Mouse (Mus musculus): ENCODE data around the gene Rprd2. TPM values are rescaled to one million over a fixed set of nuclear protein-coding genes. Genes with fewer than 3 reads are reported as not detected.
A peak's percentile ranks its signal among the peaks of the same experiment; 100 is the strongest.

The Rprd2 gene
- polyA plus RNA-seq (2014; fragmentation: Nextera tagmentation; extraction: Ambion mirVana) = 22.4 and 22.9 TPM in 2 replicates

DNA sequence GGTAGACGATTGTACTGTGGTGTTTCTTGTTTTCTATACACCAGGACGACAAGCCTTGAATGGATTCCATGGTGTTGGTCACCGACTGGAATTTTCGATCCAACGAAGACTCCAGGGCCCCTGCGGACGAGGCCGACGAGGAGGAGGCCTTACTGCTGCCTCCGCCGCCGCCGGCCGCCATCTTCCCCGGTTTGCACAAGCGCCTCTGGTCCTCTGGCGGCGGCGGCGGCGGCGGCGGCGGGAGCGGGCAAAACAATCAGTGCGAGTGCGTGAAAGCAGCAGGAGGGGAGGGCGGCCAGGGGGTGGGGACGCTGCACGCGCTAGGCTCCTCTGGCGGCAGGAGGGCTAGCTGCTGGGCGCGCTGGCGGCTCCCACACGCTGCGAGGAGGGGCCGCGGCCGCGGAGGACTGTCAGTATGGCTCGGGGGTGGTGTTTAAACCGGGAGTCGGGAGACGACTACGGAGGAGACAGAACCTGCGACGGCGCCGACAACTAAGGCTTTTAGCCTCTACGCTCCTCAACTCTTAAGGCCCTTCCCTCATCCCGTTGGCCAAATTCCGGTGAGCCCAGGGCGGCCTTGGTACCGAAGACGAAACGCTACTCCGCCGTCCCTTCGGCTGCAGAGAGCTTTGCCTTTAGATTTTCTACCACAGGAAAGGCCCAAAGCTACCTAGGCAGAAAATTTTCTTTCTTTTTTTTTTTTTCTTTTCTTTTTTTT, at the start of gene Rprd2:
Gene Rprd2 (minus strand): TSS at position 293 of the 718 bp plus-strand sequence.
- Histone ChIP-seq H3K27ac (ENCODE audit: low read depth, low read length) (peak within 1 kb of the TSS; percentile 99), H3K9me3 (ENCODE audit: control insufficient read depth, low read length) (no peaks in the 10 kb centered on the region), H3K4me1 (ENCODE audit: control insufficient read depth, insufficient read depth, low read length) (peaks cover 7% of the 10 kb centered on the region), H3K4me2 (peak within 1 kb of the TSS; percentile 57), H3K27me3 (ENCODE audit: control insufficient read depth, insufficient read depth, low read length) (no peaks in the 10 kb centered on the region), H3K36me3 (ENCODE audit: control insufficient read depth, insufficient read depth, low read length) (no peaks in the 10 kb centered on the region), H3K9ac (ENCODE audit: low read length) (peak within 1 kb of the TSS; percentile 98), H3K4me3 (ENCODE audit: low read depth, low read length) (peak within 1 kb of the TSS; percentile 84)
- 0% methylated on average over 58 of the region's 60 CpGs for WGBS
- DNase-seq (ENCODE audit: low spot score, missing footprints) (peak; percentile 98), ATAC-seq (ENCODE audit: low FRiP score) (peak; percentile 65)

DNA sequence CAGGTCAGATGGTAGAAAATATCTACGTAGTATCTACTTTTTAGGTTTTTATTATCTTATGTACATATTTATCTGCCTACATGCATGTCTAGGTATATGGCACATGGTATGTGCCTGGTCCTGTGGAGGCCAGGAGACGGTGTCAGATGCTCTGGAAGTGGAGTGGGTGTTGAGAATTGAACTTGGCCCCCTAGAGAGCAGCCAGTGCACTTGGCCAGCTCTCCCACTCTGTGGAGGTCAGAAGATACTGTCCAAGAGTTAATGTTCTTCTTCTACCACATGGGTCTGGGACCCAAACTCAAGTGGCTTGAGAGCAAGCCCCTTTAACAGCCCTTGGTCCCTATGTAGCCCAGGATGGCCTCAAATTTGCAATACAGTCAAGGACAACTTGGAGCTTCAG, 48.7 kb upstream of the Rprd2 start:
- H3K36me3 ChIP-seq (ENCODE audit: control insufficient read depth, insufficient read depth, low read length) = peaks cover 21% of the 10 kb centered on the region
- 100% methylated on average over 2 of the region's 2 CpGs for WGBS
- no peak overlapping the region for H3K27ac ChIP-seq (ENCODE audit: low read depth, low read length)
- DNase-seq (ENCODE audit: low spot score, missing footprints) (no peak), ATAC-seq (ENCODE audit: low FRiP score) (no peak)
- H3K4me3 ChIP-seq (ENCODE audit: low read depth, low read length) = no peak overlapping the region
- no peaks in the 10 kb centered on the region for H3K9me3 ChIP-seq (ENCODE audit: control insufficient read depth, low read length)
- H3K4me2 ChIP-seq = no peak overlapping the region
- H3K27me3 ChIP-seq (ENCODE audit: control insufficient read depth, insufficient read depth, low read length) = no peaks in the 10 kb centered on the region
- H3K4me1 ChIP-seq (ENCODE audit: control insufficient read depth, insufficient read depth, low read length) = peaks cover 11% of the 10 kb centered on the region
- H3K9ac ChIP-seq (ENCODE audit: low read length) = no peak overlapping the region

DNA sequence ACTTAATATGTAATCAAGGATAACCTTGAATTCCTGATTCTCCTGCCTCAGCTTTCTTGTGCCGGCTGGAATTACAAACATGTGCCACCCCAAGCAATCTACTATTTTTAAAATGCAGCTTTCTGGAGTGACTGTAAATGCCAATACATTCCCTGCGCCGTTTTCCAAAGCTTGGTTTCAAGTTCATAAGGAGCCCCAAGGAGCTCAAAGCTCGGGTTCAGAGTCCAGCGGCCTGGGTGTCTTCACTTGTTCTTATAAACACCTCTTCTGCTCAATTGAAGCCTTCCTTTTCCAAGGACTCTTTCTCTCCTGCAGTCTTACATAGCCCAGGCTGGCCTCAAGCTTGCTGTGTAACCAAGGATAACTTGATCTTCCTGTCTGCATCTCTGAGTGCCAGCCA, 47.4 kb upstream of the Rprd2 start:
- no peak for ATAC-seq (ENCODE audit: low FRiP score)
- Histone ChIP-seq H3K4me2 (no peak overlapping the region), H3K27ac (ENCODE audit: low read depth, low read length) (no peak overlapping the region), H3K4me1 (ENCODE audit: control insufficient read depth, insufficient read depth, low read length) (peaks cover 5% of the 10 kb centered on the region; the same call in 1 of the 2 replicates), H3K27me3 (ENCODE audit: control insufficient read depth, insufficient read depth, low read length) (no peaks in the 10 kb centered on the region), H3K9me3 (ENCODE audit: control insufficient read depth, low read length) (no peaks in the 10 kb centered on the region; the same call in 1 of the 2 replicates), H3K9ac (ENCODE audit: low read length) (no peak overlapping the region), H3K4me3 (ENCODE audit: low read depth, low read length) (no peak overlapping the region), H3K36me3 (ENCODE audit: control insufficient read depth, insufficient read depth, low read length) (peaks cover 21% of the 10 kb centered on the region)
- 96% methylated on average over 5 of the region's 5 CpGs for WGBS
- DNase-seq (ENCODE audit: low spot score, missing footprints) = no peak

DNA sequence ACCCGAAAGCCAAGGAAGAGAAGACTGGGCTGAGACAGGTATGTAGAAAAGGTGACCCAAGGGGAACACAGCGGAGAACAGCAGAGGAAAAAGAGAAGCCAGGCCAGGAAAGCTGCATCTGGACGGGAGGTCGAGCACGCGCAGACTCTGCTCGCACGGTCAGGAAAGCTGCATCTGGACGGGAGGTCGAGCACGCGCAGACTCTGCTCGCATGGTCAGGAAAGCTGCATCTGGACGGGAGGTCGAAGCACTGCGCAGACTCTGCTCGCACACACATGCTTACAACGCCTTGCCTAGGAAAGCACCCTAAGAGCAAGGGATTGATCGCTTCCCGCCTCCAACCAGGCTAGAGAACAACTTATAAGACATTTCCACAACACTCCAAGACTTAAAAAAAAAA, 46.9 kb upstream of the Rprd2 start:
- ATAC-seq (ENCODE audit: low FRiP score) = no peak
- H3K4me2 ChIP-seq = no peak overlapping the region
- WGBS = 92% methylated on average over 20 of the region's 20 CpGs
- H3K9ac ChIP-seq (ENCODE audit: low read length) = no peak overlapping the region
- no peaks in the 10 kb centered on the region; the same call in 1 of the 2 replicates for H3K9me3 ChIP-seq (ENCODE audit: control insufficient read depth, low read length)
- no peaks in the 10 kb centered on the region for H3K27me3 ChIP-seq (ENCODE audit: control insufficient read depth, insufficient read depth, low read length)
- H3K4me3 ChIP-seq (ENCODE audit: low read depth, low read length) = no peak overlapping the region
- DNase-seq (ENCODE audit: low spot score, missing footprints) = no peak
- H3K27ac ChIP-seq (ENCODE audit: low read depth, low read length) = no peak overlapping the region
- H3K4me1 ChIP-seq (ENCODE audit: control insufficient read depth, insufficient read depth, low read length) = peaks cover under 1% of the 10 kb centered on the region; the same call in 1 of the 2 replicates
- peaks cover 21% of the 10 kb centered on the region for H3K36me3 ChIP-seq (ENCODE audit: control insufficient read depth, insufficient read depth, low read length)

DNA sequence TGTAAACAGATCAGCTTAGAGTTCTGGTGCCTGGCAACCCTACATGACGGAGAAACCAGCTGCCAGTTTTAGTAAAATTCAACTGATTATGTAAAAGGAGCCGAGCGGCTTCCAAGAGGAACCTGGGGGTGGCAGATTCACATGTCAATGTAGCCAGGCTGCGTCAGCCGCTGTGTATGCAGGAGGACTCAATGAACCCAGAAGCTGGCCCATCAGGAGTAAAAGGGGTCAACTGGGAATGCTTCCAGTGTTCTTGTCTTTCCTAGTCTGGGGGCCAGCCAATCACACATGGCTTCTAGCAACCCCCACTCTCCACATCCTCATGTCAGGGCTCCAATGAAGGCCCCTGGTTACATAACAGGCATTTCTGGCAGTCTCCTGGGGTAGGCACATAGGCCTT, 46.4 kb upstream of the Rprd2 start:
- Histone ChIP-seq H3K9ac (ENCODE audit: low read length) (no peak overlapping the region), H3K4me2 (no peak overlapping the region), H3K27me3 (ENCODE audit: control insufficient read depth, insufficient read depth, low read length) (no peaks in the 10 kb centered on the region), H3K36me3 (ENCODE audit: control insufficient read depth, insufficient read depth, low read length) (peaks cover 21% of the 10 kb centered on the region), H3K27ac (ENCODE audit: low read depth, low read length) (no peak overlapping the region), H3K4me1 (ENCODE audit: control insufficient read depth, insufficient read depth, low read length) (no peaks in the 10 kb centered on the region), H3K4me3 (ENCODE audit: low read depth, low read length) (no peak overlapping the region), H3K9me3 (ENCODE audit: control insufficient read depth, low read length) (no peaks in the 10 kb centered on the region; the same call in 1 of the 2 replicates)
- DNase-seq (ENCODE audit: low spot score, missing footprints) (no peak), ATAC-seq (ENCODE audit: low FRiP score) (no peak)
- 91% methylated on average over 5 of the region's 5 CpGs for WGBS

DNA sequence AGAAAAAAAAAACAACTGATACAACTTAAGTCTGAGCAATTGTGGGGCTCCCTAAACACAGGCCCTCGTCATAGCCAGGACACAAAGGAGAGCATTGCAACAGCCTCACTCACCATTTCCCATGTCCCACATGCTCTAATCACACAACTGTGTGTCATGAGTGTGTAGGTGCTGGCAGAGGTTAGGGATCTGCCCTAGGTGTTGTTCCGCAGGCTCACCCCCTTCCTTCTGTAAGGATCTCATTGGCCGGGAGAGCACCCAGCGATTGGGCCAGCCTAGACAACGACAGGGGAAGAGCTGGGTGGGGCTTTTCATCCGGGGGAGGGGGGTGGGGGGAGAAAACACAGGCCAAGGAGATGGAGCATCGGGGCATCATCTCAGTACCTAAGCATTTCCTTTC, 44.9 kb upstream of the Rprd2 start:
- no peak overlapping the region for H3K9ac ChIP-seq (ENCODE audit: low read length)
- H3K27ac ChIP-seq (ENCODE audit: low read depth, low read length) = no peak overlapping the region
- 79% methylated on average over 7 of the region's 7 CpGs for WGBS
- H3K4me1 ChIP-seq (ENCODE audit: control insufficient read depth, insufficient read depth, low read length) = no peaks in the 10 kb centered on the region
- no peak overlapping the region for H3K4me2 ChIP-seq
- H3K36me3 ChIP-seq (ENCODE audit: control insufficient read depth, insufficient read depth, low read length) = peaks cover 13% of the 10 kb centered on the region
- no peak overlapping the region for H3K4me3 ChIP-seq (ENCODE audit: low read depth, low read length)
- DNase-seq (ENCODE audit: low spot score, missing footprints) (no peak), ATAC-seq (ENCODE audit: low FRiP score) (no peak)
- no peaks in the 10 kb centered on the region for H3K27me3 ChIP-seq (ENCODE audit: control insufficient read depth, insufficient read depth, low read length)
- no peaks in the 10 kb centered on the region; the same call in 1 of the 2 replicates for H3K9me3 ChIP-seq (ENCODE audit: control insufficient read depth, low read length)

DNA sequence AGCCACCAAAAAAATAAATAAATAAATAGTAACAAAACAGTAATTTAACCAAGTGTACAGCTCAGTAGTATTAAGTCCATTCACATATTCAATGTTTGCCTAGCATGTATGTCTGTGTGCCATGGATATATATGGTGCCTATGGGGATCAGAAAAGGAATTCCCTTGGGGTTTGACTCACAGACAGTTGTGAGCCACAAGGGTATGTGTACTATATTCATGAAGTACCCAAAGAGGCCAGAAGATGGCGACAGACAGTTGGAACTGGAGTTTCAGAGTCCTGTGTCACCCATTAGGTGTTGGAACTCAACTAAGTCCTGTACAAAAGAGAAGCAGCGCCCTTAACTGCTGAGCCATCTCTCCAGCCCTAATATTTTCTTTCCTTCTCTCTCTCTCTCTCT, 43.1 kb upstream of the Rprd2 start:
- WGBS = 33% methylated on average over 2 of the region's 2 CpGs
- peak; percentile 65; the same call in 1 of the 2 replicates for ATAC-seq (ENCODE audit: low FRiP score)
- H3K4me1 ChIP-seq (ENCODE audit: control insufficient read depth, insufficient read depth, low read length) = no peaks in the 10 kb centered on the region
- no peak overlapping the region for H3K27ac ChIP-seq (ENCODE audit: low read depth, low read length)
- H3K9ac ChIP-seq (ENCODE audit: low read length) = no peak overlapping the region
- H3K4me3 ChIP-seq (ENCODE audit: low read depth, low read length) = no peak overlapping the region
- peak; percentile 95 for DNase-seq (ENCODE audit: low spot score, missing footprints)
- H3K36me3 ChIP-seq (ENCODE audit: control insufficient read depth, insufficient read depth, low read length) = 0 out of 2 replicates have a peak, but pooled peaks cover 7% of the 10 kb centered on the region
- H3K4me2 ChIP-seq = no peak overlapping the region
- H3K9me3 ChIP-seq (ENCODE audit: control insufficient read depth, low read length) = no peaks in the 10 kb centered on the region; the same call in 1 of the 2 replicates
- no peaks in the 10 kb centered on the region for H3K27me3 ChIP-seq (ENCODE audit: control insufficient read depth, insufficient read depth, low read length)

DNA sequence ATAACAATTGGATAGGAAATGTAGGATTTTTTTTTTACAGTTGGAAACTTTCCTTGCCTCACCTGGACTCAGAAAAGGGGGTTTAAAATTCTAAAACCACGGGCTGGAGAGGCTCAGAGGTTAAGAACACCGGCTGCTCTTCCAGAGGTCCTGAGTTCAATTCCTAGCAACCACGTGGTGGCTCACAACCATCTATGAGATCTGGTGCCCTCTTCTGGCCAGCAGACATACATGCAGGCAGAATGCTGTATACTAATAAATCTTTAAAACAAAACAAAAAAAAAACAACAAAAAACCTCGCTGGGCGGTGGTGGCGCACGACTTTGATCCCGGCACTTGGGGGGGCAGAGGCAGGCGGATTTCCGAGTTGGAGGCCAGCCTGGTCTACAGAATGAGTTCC, 42.6 kb upstream of the Rprd2 start:
- H3K27ac ChIP-seq (ENCODE audit: low read depth, low read length) = no peak overlapping the region
- H3K27me3 ChIP-seq (ENCODE audit: control insufficient read depth, insufficient read depth, low read length) = no peaks in the 10 kb centered on the region
- H3K4me1 ChIP-seq (ENCODE audit: control insufficient read depth, insufficient read depth, low read length) = no peaks in the 10 kb centered on the region
- H3K4me3 ChIP-seq (ENCODE audit: low read depth, low read length) = no peak overlapping the region
- WGBS = 74% methylated on average over 10 of the region's 10 CpGs
- no peaks in the 10 kb centered on the region; the same call in 1 of the 2 replicates for H3K9me3 ChIP-seq (ENCODE audit: control insufficient read depth, low read length)
- no peak for ATAC-seq (ENCODE audit: low FRiP score)
- H3K9ac ChIP-seq (ENCODE audit: low read length) = no peak overlapping the region
- H3K4me2 ChIP-seq = no peak overlapping the region
- 0 out of 2 replicates have a peak, but pooled peaks cover 7% of the 10 kb centered on the region for H3K36me3 ChIP-seq (ENCODE audit: control insufficient read depth, insufficient read depth, low read length)
- no peak for DNase-seq (ENCODE audit: low spot score, missing footprints)

DNA sequence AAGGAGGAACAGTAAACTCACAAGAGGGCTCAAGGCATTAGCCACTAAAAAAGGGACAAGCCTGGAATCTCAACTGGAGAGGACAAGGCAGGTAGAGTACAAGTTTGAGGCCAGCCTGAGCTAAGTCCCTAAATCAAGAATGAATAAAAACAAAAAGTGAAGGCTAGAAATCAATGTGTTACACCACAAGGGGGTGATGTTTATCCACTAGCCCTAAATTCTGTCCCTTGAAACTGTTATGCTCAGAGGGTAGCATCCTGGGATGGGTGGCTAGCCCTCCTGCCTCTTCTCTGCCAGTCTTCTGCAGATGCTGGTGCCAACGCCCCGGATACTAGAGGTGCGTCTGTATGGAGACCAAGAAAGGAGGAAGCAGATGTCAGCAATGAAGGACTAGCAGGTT, 41.7 kb upstream of the Rprd2 start:
- 88% methylated on average over 3 of the region's 3 CpGs for WGBS
- H3K9ac ChIP-seq (ENCODE audit: low read length) = no peak overlapping the region
- 0 out of 2 replicates have a peak, but pooled peaks cover 7% of the 10 kb centered on the region for H3K36me3 ChIP-seq (ENCODE audit: control insufficient read depth, insufficient read depth, low read length)
- no peaks in the 10 kb centered on the region for H3K27me3 ChIP-seq (ENCODE audit: control insufficient read depth, insufficient read depth, low read length)
- no peak for ATAC-seq (ENCODE audit: low FRiP score)
- H3K9me3 ChIP-seq (ENCODE audit: control insufficient read depth, low read length) = no peaks in the 10 kb centered on the region; the same call in 1 of the 2 replicates
- H3K4me1 ChIP-seq (ENCODE audit: control insufficient read depth, insufficient read depth, low read length) = no peaks in the 10 kb centered on the region
- H3K4me2 ChIP-seq = no peak overlapping the region
- no peak overlapping the region for H3K4me3 ChIP-seq (ENCODE audit: low read depth, low read length)
- H3K27ac ChIP-seq (ENCODE audit: low read depth, low read length) = no peak overlapping the region
- DNase-seq (ENCODE audit: low spot score, missing footprints) = no peak

All from midbrain, embryonic 11.5 days (tissue).